Mouse (Mus musculus) MEL (cell line): ENCODE results near the gene Polrmt. TPM values are rescaled to one million over a fixed set of nuclear protein-coding genes. Genes with fewer than 3 reads are reported as not detected.

Experiments used
- DNase-seq: peaks from one replicate; pipeline ENCODE4 v3.0.0; 2011; ENCODE audit warnings: low read depth, low spot score
- H3K27ac ChIP-seq: 2 replicates; pipeline ENCODE4 v1.5.1; 2012; ENCODE audit warnings: low read depth, mild to moderate bottlenecking, control low read depth, low read length, moderate library complexity; ENCODE audit not compliant: control insufficient read depth
- H3K27me3 ChIP-seq, 2 experiments: fragments of 150-350 bp in 1 of 2; sonication (generic) in 1 of 2; 2 replicates each; pipeline ENCODE4 v1.6.1; 2012; ENCODE audit warnings: low read length in 2 of 2, mild to moderate bottlenecking in 2 of 2, improper control_type of control experiment in 1 of 2, moderate library complexity in 1 of 2; ENCODE audit not compliant: insufficient read depth in 2 of 2, control insufficient read depth in 1 of 2
- H3K36me3 ChIP-seq, 2 experiments: 2 replicates each; pipeline ENCODE4 v1.6.1; 2012 to 2014; ENCODE audit warnings: low read length in 2 of 2, improper control_type of control experiment in 1 of 2, inconsistent platforms in 1 of 2, mild to moderate bottlenecking in 1 of 2; ENCODE audit not compliant: insufficient read depth in 2 of 2, control insufficient read depth in 1 of 2
- H3K4me1 ChIP-seq, 2 experiments: fragments of 150-350 bp in 1 of 2; sonication (generic) in 1 of 2; 2 replicates each; pipeline ENCODE4 v1.6.1; 2012; ENCODE audit warnings: low read length in 2 of 2, improper control_type of control experiment in 1 of 2, mild to moderate bottlenecking in 1 of 2; ENCODE audit not compliant: insufficient read depth in 2 of 2, control insufficient read depth in 1 of 2
- H3K4me3 ChIP-seq, 2 experiments: fragments of 150-350 bp in 1 of 2; sonication (generic) in 1 of 2; 2 replicates each; pipeline ENCODE4 v1.5.1; 2012; ENCODE audit warnings: low read depth in 2 of 2, low read length in 2 of 2, mild to moderate bottlenecking in 2 of 2, moderate library complexity in 2 of 2, control low read depth in 1 of 2, improper control_type of control experiment in 1 of 2; ENCODE audit not compliant: control insufficient read depth in 1 of 2, insufficient read depth in 1 of 2
- H3K79me2 ChIP-seq: 2 replicates; pipeline ENCODE4 v1.6.1; 2012; ENCODE audit warnings: mild to moderate bottlenecking, low read length, moderate library complexity; ENCODE audit not compliant: control insufficient read depth, poor library complexity, insufficient read depth
- H3K9ac ChIP-seq: 2 replicates; pipeline ENCODE4 v1.6.1; 2012; ENCODE audit warnings: low read depth, mild to moderate bottlenecking, control low read depth, low read length, moderate library complexity; ENCODE audit not compliant: control insufficient read depth, poor library complexity, severe bottlenecking
- H3K9me3 ChIP-seq: fragments of 150-350 bp; sonication (generic); replicated peaks from 2 replicates; pipeline ENCODE4 v1.6.1; 2012; ENCODE audit warnings: mild to moderate bottlenecking, low read length, improper control_type of control experiment, moderate library complexity; ENCODE audit not compliant: insufficient read depth
- CHD1 ChIP-seq: IDR thresholded peaks from 2 replicates; pipeline ENCODE4 v1.6.1; 2012; ENCODE audit warnings: low read depth, mild to moderate bottlenecking, inconsistent platforms, low read length, improper control_type of control experiment
- EP300 ChIP-seq, 2 experiments: IDR thresholded peaks; 2 replicates each; pipeline ENCODE4 v1.6.1; 2011; ENCODE audit warnings: improper control_type of control experiment in 2 of 2, low read length in 2 of 2, low read depth in 1 of 2, mild to moderate bottlenecking in 1 of 2
- ETS1 ChIP-seq: IDR thresholded peaks from 2 replicates; pipeline ENCODE4 v1.6.1; 2012; ENCODE audit warnings: low read depth, mild to moderate bottlenecking, inconsistent platforms, low read length, improper control_type of control experiment, moderate library complexity
- HCFC1 ChIP-seq: IDR thresholded peaks from 2 replicates; pipeline ENCODE4 v1.6.1; 2012; ENCODE audit warnings: low read depth, mild to moderate bottlenecking, inconsistent platforms, low read length, improper control_type of control experiment, moderate library complexity
- MAFK ChIP-seq: IDR thresholded peaks from 2 replicates; pipeline ENCODE4 v1.6.1; 2011; ENCODE audit warnings: low read depth, mild to moderate bottlenecking, low read length, improper control_type of control experiment, borderline replicate concordance
- MAZ ChIP-seq: IDR thresholded peaks from 2 replicates; pipeline ENCODE4 v1.6.1; 2012; ENCODE audit warnings: low read depth, mild to moderate bottlenecking, inconsistent platforms, low read length, improper control_type of control experiment
- MXI1 ChIP-seq: IDR thresholded peaks from 2 replicates; pipeline ENCODE4 v1.6.1; 2011; ENCODE audit warnings: mild to moderate bottlenecking, low read depth, low read length, improper control_type of control experiment
- NELFE ChIP-seq: IDR thresholded peaks from 2 replicates; pipeline ENCODE4 v1.6.1; 2011; ENCODE audit warnings: low read depth, low read length, improper control_type of control experiment
- NRF1 ChIP-seq: IDR thresholded peaks from 2 replicates; pipeline ENCODE4 v1.6.1; 2014; ENCODE audit warnings: low read depth, mild to moderate bottlenecking, inconsistent platforms, low read length, improper control_type of control experiment, moderate library complexity; ENCODE audit not compliant: poor library complexity, insufficient read depth, severe bottlenecking
- POLR2AphosphoS5 ChIP-seq: IDR thresholded peaks from 2 replicates; pipeline ENCODE4 v1.6.1; 2012; ENCODE audit warnings: low read depth, borderline replicate concordance, mild to moderate bottlenecking, inconsistent platforms, low read length, moderate library complexity, mixed read lengths
- RCOR1 ChIP-seq: IDR thresholded peaks from 2 replicates; pipeline ENCODE4 v1.6.1; 2012; ENCODE audit warnings: low read depth, mild to moderate bottlenecking, inconsistent platforms, low read length, improper control_type of control experiment
- SIN3A ChIP-seq: IDR thresholded peaks from 2 replicates; pipeline ENCODE4 v1.6.1; 2012; ENCODE audit warnings: low read length, improper control_type of control experiment, inconsistent platforms
- TAL1 ChIP-seq: IDR thresholded peaks from 2 replicates; pipeline ENCODE4 v1.6.1; 2012; ENCODE audit warnings: mild to moderate bottlenecking, inconsistent platforms, low read length, moderate library complexity, mixed read lengths
- TBP ChIP-seq: IDR thresholded peaks from 2 replicates; pipeline ENCODE4 v1.8.0; 2011; ENCODE audit warnings: low read depth, low read length, improper control_type of control experiment
- USF2 ChIP-seq, 2 experiments: IDR thresholded peaks; 2 replicates each; pipeline ENCODE4 v1.6.1; 2011 to 2012; ENCODE audit warnings: improper control_type of control experiment in 2 of 2, low read length in 2 of 2, borderline replicate concordance in 1 of 2, inconsistent platforms in 1 of 2, low read depth in 1 of 2, mild to moderate bottlenecking in 1 of 2; ENCODE audit not compliant: insufficient read depth in 1 of 2
- ZNF384 ChIP-seq: IDR thresholded peaks from 2 replicates; pipeline ENCODE4 v1.6.1; 2012; ENCODE audit warnings: low read depth, mild to moderate bottlenecking, inconsistent platforms, low read length, improper control_type of control experiment
- polyA plus RNA-seq, 2 experiments: library from polyadenylated mRNA; stranded (reverse) in 1 of 2; unstranded in 1 of 2; fragments of >175 nt in 1 of 2; fragments of >200 nt in 1 of 2; gene quantifications; 2 replicates each; pipeline versions ENCODE4 v1.2.1 to v1.2.4; 2012; ENCODE audit warnings: low replicate concordance in 2 of 2, low read depth in 1 of 2; ENCODE audit not compliant: insufficient read length in 2 of 2, insufficient read depth in 1 of 2, missing spikeins in 1 of 2
- total RNA-seq: library from RNA; depleted of rRNA; stranded (reverse); fragments of 300-350 nt; gene quantifications from 2 replicates; pipeline ENCODE4 v1.2.3, GENCODE M21; 2012

The Polrmt gene
- total and polyA plus RNA-seq, 3 experiments, result 35.7 to 66.9 TPM; not detected in 1

DNA sequence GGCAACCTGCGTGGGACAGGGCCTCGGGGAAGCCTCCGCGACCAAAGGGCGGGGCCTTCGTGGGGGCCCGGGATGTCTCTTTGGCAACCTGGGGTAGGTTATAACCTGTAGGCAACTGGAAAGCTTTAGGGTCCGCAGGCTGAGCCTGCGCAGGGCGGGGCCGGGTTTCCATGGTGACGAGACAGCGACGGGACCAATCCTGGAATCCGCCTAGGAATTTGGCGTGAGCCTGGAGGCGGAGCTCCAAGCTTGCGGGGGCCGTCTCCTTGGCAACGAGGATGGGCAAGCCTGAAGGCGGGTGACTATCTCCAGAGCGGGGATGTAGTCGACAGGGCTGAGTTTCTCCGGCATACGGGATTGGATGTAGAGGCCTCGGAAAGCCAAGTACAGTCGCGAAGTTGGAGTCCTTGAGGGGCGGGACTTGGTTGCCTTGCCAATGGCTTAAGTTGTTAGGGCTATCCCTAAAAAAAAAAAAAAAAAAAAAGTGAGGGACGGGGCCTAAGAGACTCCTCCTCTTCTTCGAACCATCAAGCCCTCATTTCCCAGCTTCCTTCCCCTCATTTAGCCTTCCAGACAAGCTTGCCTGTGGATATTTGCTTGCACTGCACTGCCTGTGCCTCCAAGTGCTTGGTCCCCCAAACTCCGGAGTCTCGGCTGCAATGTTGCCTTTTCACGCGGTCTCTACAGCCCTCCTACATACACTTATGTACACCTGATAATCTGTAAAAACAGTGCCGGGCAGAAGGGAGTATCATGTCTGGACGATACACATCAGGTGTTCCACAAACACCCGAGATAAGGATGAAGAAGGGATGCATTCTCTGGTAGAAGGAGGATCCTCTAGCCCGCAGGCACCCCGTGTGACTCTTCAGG is 21.2 kb upstream of the Polrmt start:
- no peaks in the 10 kb centered on the region for H3K27me3 ChIP-seq
- peaks cover 0 to 19% of the 10 kb centered on the region in 2 experiments; a peak in 3 of 4 replicates for H3K4me1 ChIP-seq
- H3K36me3 ChIP-seq, result peaks cover 0 to 13% of the 10 kb centered on the region in 2 experiments; a peak in 2 of 4 replicates
- DNase-seq, result peak; percentile 91
- H3K27ac ChIP-seq, result peak overlapping the region; percentile 72
- H3K79me2 ChIP-seq, result peaks cover 43% of the 10 kb centered on the region
- H3K9me3 ChIP-seq, result no peaks in the 10 kb centered on the region
- H3K4me3 ChIP-seq, result peak overlapping the region; percentile 66 to 99
- peak; percentile 19; the same call in 1 of the 2 replicates for TF ChIP-seq NELFE
- no peak for TF ChIP-seq MXI1
- no peak for TF ChIP-seq POLR2AphosphoS5
- no peak for TF ChIP-seq CHD1
- peak; percentile 65 for TF ChIP-seq NRF1
- TF ChIP-seq MAFK, result no peak
- TF ChIP-seq TAL1, result no peak
- TF ChIP-seq HCFC1, result no peak
- no peak for TF ChIP-seq USF2 (IDR thresholded peaks at IDR 0.05; ENCODE audit: borderline replicate concordance in 1 of 2, insufficient read depth in 1 of 2, low read depth in 1 of 2, low read length in 2 of 2)
- TF ChIP-seq ZNF384, result peak; percentile 80
- no peak for TF ChIP-seq TBP
- TF ChIP-seq EP300 (IDR thresholded peaks at IDR 0.05; ENCODE audit: low read depth in 1 of 2, low read length in 2 of 2), result no peak
- no peak for TF ChIP-seq RCOR1
- TF ChIP-seq SIN3A, result no peak
- TF ChIP-seq ETS1, result 0 out of 2 replicates have a peak, but pooled peaks have one; percentile 8
- 0 out of 2 replicates have a peak, but pooled peaks have one; percentile 19 for TF ChIP-seq MAZ
- H3K9ac ChIP-seq, result peak overlapping the region; percentile 75
